Mouse (Mus musculus) stomach, embryonic 14.5 days (tissue): ENCODE measurements at regions not wholly inside any gene's neighbourhood (a gene's known extent, or its start where the extent isn't known, plus 50 kb on each side); places are given as distances from the start of the nearest gene placed in this dataset.

Experiments used
- ATAC-seq: fragments of 200-750 bp; cut with Nextera tagmentation; 2 replicates; pipeline ENCODE4 v1.8.0; 2017; ENCODE audit warnings: low read depth, moderate TSS enrichment; ENCODE audit not compliant: insufficient number of reproducible peaks, insufficient read depth, low FRiP score
- H3K27ac ChIP-seq: fragments of 300-500 bp; sonication (generic); 2 replicates; pipeline ENCODE4 v1.5.1; 2014; ENCODE audit warnings: mild to moderate bottlenecking, low read length, moderate library complexity, mixed read lengths
- H3K27me3 ChIP-seq: fragments of 300-500 bp; sonication (generic); 2 replicates; pipeline ENCODE4 v1.6.1; 2014; ENCODE audit warnings: low read length, control low read depth, mixed read lengths; ENCODE audit not compliant: control insufficient read depth, insufficient read depth
- H3K36me3 ChIP-seq: fragments of 300-500 bp; sonication (generic); 2 replicates; pipeline ENCODE4 v1.6.1; 2014; ENCODE audit warnings: mild to moderate bottlenecking, control low read depth, low read length, moderate library complexity, mixed read lengths; ENCODE audit not compliant: control insufficient read depth, insufficient read depth
- H3K4me1 ChIP-seq: fragments of 300-500 bp; sonication (generic); 2 replicates; pipeline ENCODE4 v1.6.1; 2014; ENCODE audit warnings: low read length, control low read depth, mixed read lengths; ENCODE audit not compliant: control insufficient read depth, insufficient read depth
- H3K4me2 ChIP-seq: fragments of 300-500 bp; sonication (generic); replicated peaks from 2 replicates; pipeline ENCODE4 v1.6.1; 2014; ENCODE audit warnings: low read depth, low read length, control low read depth
- H3K4me3 ChIP-seq: fragments of 300-500 bp; sonication (generic); 2 replicates; pipeline ENCODE4 v1.5.1; 2014; ENCODE audit warnings: low read depth, low read length, control low read depth
- H3K9ac ChIP-seq: fragments of 300-500 bp; sonication (generic); replicated peaks from 2 replicates; pipeline ENCODE4 v1.6.1; 2014; ENCODE audit warnings: low read depth, mild to moderate bottlenecking, control low read depth, low read length, moderate library complexity, mixed read lengths
- H3K9me3 ChIP-seq: fragments of 300-500 bp; sonication (generic); 2 replicates; pipeline ENCODE4 v1.6.1; 2016; ENCODE audit warnings: low read depth, low read length, control low read depth; ENCODE audit not compliant: control insufficient read depth
- WGBS: fragments of 180-500 bp; shearing (Covaris S2); extraction: QIAGEN DNeasy Blood & Tissue Kit; methylation state at CpG from one replicate; pipeline ENCODE4 v1.1.7; 2014; 5-methylcytosine and 5-hydroxymethylcytosine counted together

- H3K4me3 ChIP-seq, result no peak overlapping the region
- no peak overlapping the region for H3K9ac ChIP-seq
- H3K4me1 ChIP-seq, result peaks cover 5% of the 10 kb centered on the region; the same call in 1 of the 2 replicates
- WGBS, result 60% methylated on average over 11 of the region's 11 CpGs
- no peak overlapping the region for H3K27ac ChIP-seq
- H3K36me3 ChIP-seq, result no peaks in the 10 kb centered on the region
- H3K9me3 ChIP-seq, result no peaks in the 10 kb centered on the region
- ATAC-seq, result no peak
- H3K4me2 ChIP-seq, result no peak overlapping the region
- no peaks in the 10 kb centered on the region for H3K27me3 ChIP-seq
These were observed 113.5 kb upstream of the Lef1 start for GRCm38 (mm10) chr3:130996786-130997185.

GRCm38 (mm10) chr3:130991971-130992370, 118.3 kb upstream of the Lef1 start:
- Histone ChIP-seq H3K4me3 (no peak overlapping the region), H3K36me3 (no peaks in the 10 kb centered on the region), H3K4me1 (no peaks in the 10 kb centered on the region), H3K4me2 (no peak overlapping the region), H3K9me3 (no peaks in the 10 kb centered on the region), H3K27ac (no peak overlapping the region), H3K27me3 (no peaks in the 10 kb centered on the region), H3K9ac (no peak overlapping the region)
- WGBS, result 48% methylated on average over 9 of the region's 9 CpGs
- no peak for ATAC-seq

- 69% methylated on average over 2 of the region's 2 CpGs for WGBS
- Histone ChIP-seq H3K9me3 (no peaks in the 10 kb centered on the region), H3K27ac (no peak overlapping the region), H3K4me3 (no peak overlapping the region), H3K27me3 (no peaks in the 10 kb centered on the region), H3K4me2 (no peak overlapping the region), H3K4me1 (no peaks in the 10 kb centered on the region), H3K36me3 (no peaks in the 10 kb centered on the region), H3K9ac (no peak overlapping the region)
- ATAC-seq, result no peak
These were observed 123.6 kb upstream of the Lef1 start for GRCm38 (mm10) chr3:130986708-130987107.

- WGBS, result 96% methylated on average over 2 of the region's 2 CpGs
- H3K36me3 ChIP-seq, result no peaks in the 10 kb centered on the region
- no peaks in the 10 kb centered on the region for H3K27me3 ChIP-seq
- no peak overlapping the region for H3K4me3 ChIP-seq
- no peak overlapping the region for H3K9ac ChIP-seq
- H3K4me1 ChIP-seq, result no peaks in the 10 kb centered on the region
- H3K27ac ChIP-seq, result no peak overlapping the region
- no peak overlapping the region for H3K4me2 ChIP-seq
- no peak for ATAC-seq
- H3K9me3 ChIP-seq, result no peaks in the 10 kb centered on the region
These were observed 124.2 kb upstream of the Lef1 start for GRCm38 (mm10) chr3:130986101-130986500.

- no peak for ATAC-seq
- Histone ChIP-seq H3K9ac (no peak overlapping the region), H3K36me3 (no peaks in the 10 kb centered on the region), H3K4me1 (no peaks in the 10 kb centered on the region), H3K27me3 (no peaks in the 10 kb centered on the region), H3K27ac (no peak overlapping the region), H3K9me3 (no peaks in the 10 kb centered on the region), H3K4me2 (no peak overlapping the region), H3K4me3 (no peak overlapping the region)
These were observed 128.7 kb upstream of the Lef1 start for GRCm38 (mm10) chr3:130981566-130981965.

- no peak for ATAC-seq
These were observed 131.2 kb upstream of the Lef1 start for GRCm38 (mm10) chr3:130978986-130979642.

GRCm38 (mm10) chr3:130977921-130978700, 132.2 kb upstream of the Lef1 start:
- ATAC-seq, result no peak
- Histone ChIP-seq H3K4me2 (no peak overlapping the region), H3K27me3 (no peaks in the 10 kb centered on the region), H3K4me1 (no peaks in the 10 kb centered on the region), H3K9me3 (no peaks in the 10 kb centered on the region), H3K4me3 (no peak overlapping the region), H3K36me3 (no peaks in the 10 kb centered on the region), H3K27ac (no peak overlapping the region), H3K9ac (no peak overlapping the region)
- WGBS, result 41% methylated on average over 13 of the region's 13 CpGs

More at GRCm38 (mm10) chr3:130978986-130979642, 131.2 kb upstream of the Lef1 start:
- Histone ChIP-seq H3K27ac (no peak overlapping the region), H3K9me3 (no peaks in the 10 kb centered on the region), H3K36me3 (no peaks in the 10 kb centered on the region), H3K4me2 (no peak overlapping the region), H3K27me3 (no peaks in the 10 kb centered on the region), H3K9ac (no peak overlapping the region), H3K4me3 (no peak overlapping the region), H3K4me1 (no peaks in the 10 kb centered on the region)
- 61% methylated on average over 14 of the region's 14 CpGs for WGBS

GRCm38 (mm10) chr3:130976206-130976605, 134.1 kb upstream of the Lef1 start:
- no peak overlapping the region for H3K27ac ChIP-seq
- H3K4me3 ChIP-seq, result no peak overlapping the region
- WGBS, result 56% methylated on average over 5 of the region's 5 CpGs
- H3K9ac ChIP-seq, result no peak overlapping the region
- no peak for ATAC-seq
- no peaks in the 10 kb centered on the region for H3K36me3 ChIP-seq
- H3K27me3 ChIP-seq, result no peaks in the 10 kb centered on the region
- no peaks in the 10 kb centered on the region for H3K4me1 ChIP-seq
- H3K9me3 ChIP-seq, result no peaks in the 10 kb centered on the region
- H3K4me2 ChIP-seq, result no peak overlapping the region
